Mouse (Mus musculus): Measurements from ENCODE around the gene Btnl4. TPM values are rescaled to one million over a fixed set of nuclear protein-coding genes. Genes with fewer than 3 reads are reported as not detected.
"Not testable (repeated sequence)": the region's sequence is repeated elsewhere in the genome, so short reads cannot be mapped to it uniquely, and the experiment has no call there.

Btnl4 gene
- polyA plus RNA-seq, 1 experiment: 0.63 TPM

- DNase-seq: no peak
- H3K4me3 ChIP-seq (ENCODE audit: control insufficient read depth, insufficient read depth, low read length): no peak overlapping the region
- no peaks in the 10 kb centered on the region for H3K4me1 ChIP-seq (replicated peaks; ENCODE audit: control insufficient read depth, insufficient read depth, low read length)
- H3K36me3 ChIP-seq (ENCODE audit: control insufficient read depth, insufficient read depth, low read length): no peaks in the 10 kb centered on the region
- no peak overlapping the region for H3K27ac ChIP-seq (ENCODE audit: control insufficient read depth, insufficient read depth, low read length)
- H3K27me3 ChIP-seq (ENCODE audit: control insufficient read depth, insufficient read depth, low read length): no peaks in the 10 kb centered on the region; the same call in 1 of the 2 replicates
- TF ChIP-seq CTCF (IDR thresholded peaks at IDR 0.05; ENCODE audit: borderline replicate concordance, control insufficient read depth, extremely low read depth, insufficient read depth, low read length, poor library complexity) (no peak), POLR2A (IDR thresholded peaks at IDR 0.05; ENCODE audit: control insufficient read depth, extremely low read depth, insufficient read depth, low read length, poor library complexity) (no peak)
- WGBS: 84% methylated on average over 3 of the region's 3 CpGs
These were observed 2.1 kb downstream of the Btnl4 start for GRCm38 (mm10) chr17:34475060-34475459.

GRCm38 (mm10) chr17:34470491-34470890 is 6.6 kb downstream of the Btnl4 start:
- no peak for TF ChIP-seq CTCF (IDR thresholded peaks at IDR 0.05; ENCODE audit: borderline replicate concordance, control insufficient read depth, extremely low read depth, insufficient read depth, low read length, poor library complexity)
- no peak for TF ChIP-seq POLR2A (IDR thresholded peaks at IDR 0.05; ENCODE audit: control insufficient read depth, extremely low read depth, insufficient read depth, low read length, poor library complexity)
- 4% methylated on average over 2 of the region's 2 CpGs for WGBS
- H3K27ac ChIP-seq (ENCODE audit: control insufficient read depth, insufficient read depth, low read length): no peak overlapping the region

GRCm38 (mm10) chr17:34465906-34466305 is 11.2 kb downstream of the Btnl4 start:
- not testable (repeated sequence) for H3K36me3 ChIP-seq (ENCODE audit: control insufficient read depth, insufficient read depth, low read length); H3K4me1 ChIP-seq (replicated peaks; ENCODE audit: control insufficient read depth, insufficient read depth, low read length); H3K27me3 ChIP-seq (ENCODE audit: control insufficient read depth, insufficient read depth, low read length); H3K27ac ChIP-seq (ENCODE audit: control insufficient read depth, insufficient read depth, low read length); H3K4me3 ChIP-seq (ENCODE audit: control insufficient read depth, insufficient read depth, low read length); DNase-seq

More at GRCm38 (mm10) chr17:34470491-34470890, 6.6 kb downstream of the Btnl4 start:
- H3K27me3 ChIP-seq (ENCODE audit: control insufficient read depth, insufficient read depth, low read length): no peaks in the 10 kb centered on the region; the same call in 1 of the 2 replicates
- H3K4me1 ChIP-seq (replicated peaks; ENCODE audit: control insufficient read depth, insufficient read depth, low read length): no peaks in the 10 kb centered on the region
- no peaks in the 10 kb centered on the region for H3K36me3 ChIP-seq (ENCODE audit: control insufficient read depth, insufficient read depth, low read length)
- no peak overlapping the region for H3K4me3 ChIP-seq (ENCODE audit: control insufficient read depth, insufficient read depth, low read length)
- no peak for DNase-seq

GRCm38 (mm10) chr17:34459255-34459654 is 17.9 kb downstream of the Btnl4 start:
- TF ChIP-seq POLR2A (IDR thresholded peaks at IDR 0.05; ENCODE audit: control insufficient read depth, extremely low read depth, insufficient read depth, low read length, poor library complexity) (no peak), CTCF (IDR thresholded peaks at IDR 0.05; ENCODE audit: borderline replicate concordance, control insufficient read depth, extremely low read depth, insufficient read depth, low read length, poor library complexity) (no peak)
- H3K27ac ChIP-seq (ENCODE audit: control insufficient read depth, insufficient read depth, low read length): no peak overlapping the region
- no peak overlapping the region for H3K4me3 ChIP-seq (ENCODE audit: control insufficient read depth, insufficient read depth, low read length)
- no peaks in the 10 kb centered on the region for H3K36me3 ChIP-seq (ENCODE audit: control insufficient read depth, insufficient read depth, low read length)
- H3K4me1 ChIP-seq (replicated peaks; ENCODE audit: control insufficient read depth, insufficient read depth, low read length): no peaks in the 10 kb centered on the region
- DNase-seq: no peak
- 89% methylated on average over 3 of the region's 3 CpGs for WGBS
- H3K27me3 ChIP-seq (ENCODE audit: control insufficient read depth, insufficient read depth, low read length): no peaks in the 10 kb centered on the region

GRCm38 (mm10) chr17:34457668-34458067 is 19.4 kb downstream of the Btnl4 start:
- no peak overlapping the region for H3K27ac ChIP-seq (ENCODE audit: control insufficient read depth, insufficient read depth, low read length)
- H3K4me1 ChIP-seq (replicated peaks; ENCODE audit: control insufficient read depth, insufficient read depth, low read length): no peaks in the 10 kb centered on the region
- WGBS: 15% methylated on average over 4 of the region's 4 CpGs

GRCm38 (mm10) chr17:34448473-34449041 is 28.6 kb downstream of the Btnl4 start:
- no peaks in the 10 kb centered on the region for H3K27me3 ChIP-seq (ENCODE audit: control insufficient read depth, insufficient read depth, low read length)
- TF ChIP-seq CTCF (IDR thresholded peaks at IDR 0.05; ENCODE audit: borderline replicate concordance, control insufficient read depth, extremely low read depth, insufficient read depth, low read length, poor library complexity) (no peak), POLR2A (IDR thresholded peaks at IDR 0.05; ENCODE audit: control insufficient read depth, extremely low read depth, insufficient read depth, low read length, poor library complexity) (no peak)
- no peak for DNase-seq
- H3K4me1 ChIP-seq (replicated peaks; ENCODE audit: control insufficient read depth, insufficient read depth, low read length): no peaks in the 10 kb centered on the region
- no peak overlapping the region for H3K27ac ChIP-seq (ENCODE audit: control insufficient read depth, insufficient read depth, low read length)
- no peak overlapping the region for H3K4me3 ChIP-seq (ENCODE audit: control insufficient read depth, insufficient read depth, low read length)
- 24% methylated on average over 6 of the region's 6 CpGs for WGBS
- H3K36me3 ChIP-seq (ENCODE audit: control insufficient read depth, insufficient read depth, low read length): no peaks in the 10 kb centered on the region

More at GRCm38 (mm10) chr17:34457668-34458067, 19.4 kb downstream of the Btnl4 start:
- no peaks in the 10 kb centered on the region for H3K27me3 ChIP-seq (ENCODE audit: control insufficient read depth, insufficient read depth, low read length)
- TF ChIP-seq CTCF (IDR thresholded peaks at IDR 0.05; ENCODE audit: borderline replicate concordance, control insufficient read depth, extremely low read depth, insufficient read depth, low read length, poor library complexity) (no peak), POLR2A (IDR thresholded peaks at IDR 0.05; ENCODE audit: control insufficient read depth, extremely low read depth, insufficient read depth, low read length, poor library complexity) (no peak)
- H3K36me3 ChIP-seq (ENCODE audit: control insufficient read depth, insufficient read depth, low read length): no peaks in the 10 kb centered on the region
- no peak overlapping the region for H3K4me3 ChIP-seq (ENCODE audit: control insufficient read depth, insufficient read depth, low read length)
- DNase-seq: no peak

GRCm38 (mm10) chr17:34441990-34442389 is 35.1 kb downstream of the Btnl4 start:
- H3K4me3 ChIP-seq (ENCODE audit: control insufficient read depth, insufficient read depth, low read length): no peak overlapping the region
- H3K36me3 ChIP-seq (ENCODE audit: control insufficient read depth, insufficient read depth, low read length): no peaks in the 10 kb centered on the region
- no peaks in the 10 kb centered on the region for H3K27me3 ChIP-seq (ENCODE audit: control insufficient read depth, insufficient read depth, low read length)
- 0 out of 2 replicates have a peak, but pooled peaks cover 4% of the 10 kb centered on the region for H3K4me1 ChIP-seq (replicated peaks; ENCODE audit: control insufficient read depth, insufficient read depth, low read length)
- 91% methylated on average over 7 of the region's 7 CpGs for WGBS
- no peak for TF ChIP-seq CTCF (IDR thresholded peaks at IDR 0.05; ENCODE audit: borderline replicate concordance, control insufficient read depth, extremely low read depth, insufficient read depth, low read length, poor library complexity)
- TF ChIP-seq POLR2A (IDR thresholded peaks at IDR 0.05; ENCODE audit: control insufficient read depth, extremely low read depth, insufficient read depth, low read length, poor library complexity): no peak
- no peak for DNase-seq
- H3K27ac ChIP-seq (ENCODE audit: control insufficient read depth, insufficient read depth, low read length): no peak overlapping the region

Data from thymus, adult 2 months (tissue).